Mouse (Mus musculus): Measurements from ENCODE around the gene Numb. TPM values are rescaled to one million over a fixed set of nuclear protein-coding genes. Genes with fewer than 3 reads are reported as not detected.

The Numb gene
- total and polyA plus RNA-seq, 3 experiments: 34.4 to 65.8 (median 58.1) TPM

- TF ChIP-seq GATA2 (IDR thresholded peaks at IDR 0.05; ENCODE audit: borderline replicate concordance, low read depth, low read length) (no peak), POLR2AphosphoS5 (IDR thresholded peaks at IDR 0.05; ENCODE audit: insufficient replicate concordance, low read depth, low read length) (no peak), TAL1 (conservative IDR thresholded peaks at IDR 0.05; ENCODE audit: low read depth, low read length) (no peak), GATA1 (IDR thresholded peaks at IDR 0.05; ENCODE audit: borderline replicate concordance, low read length) (no peak), CTCF (IDR thresholded peaks at IDR 0.05; ENCODE audit: low read depth, low read length) (no peak)
- peaks cover 55% of the 10 kb centered on the region for H3K27me3 ChIP-seq (ENCODE audit: insufficient read depth, low read length)
Observed at GRCm38 (mm10) chr12:83760201-83760600, 161.5 kb downstream of the Numb start.

GRCm38 (mm10) chr12:83758735-83759134 is 163.0 kb downstream of the Numb start:
- TF ChIP-seq TAL1 (conservative IDR thresholded peaks at IDR 0.05; ENCODE audit: low read depth, low read length): no peak
- H3K9me3 ChIP-seq (replicated peaks): no peaks in the 10 kb centered on the region
- ATAC-seq (ENCODE audit: extremely low read depth, insufficient number of reproducible peaks, low FRiP score, poor library complexity, severe bottlenecking) (no peak), DNase-seq (ENCODE audit: low spot score) (no peak)
- H3K36me3 ChIP-seq (replicated peaks): no peaks in the 10 kb centered on the region
- peaks cover 49% of the 10 kb centered on the region for H3K27me3 ChIP-seq (ENCODE audit: insufficient read depth, low read length)
- no peak overlapping the region for H3K4me3 ChIP-seq (ENCODE audit: low read depth, low read length)
- H3K4me1 ChIP-seq (ENCODE audit: insufficient read depth, low read depth, low read length): peaks cover 4% of the 10 kb centered on the region; the same call in 1 of the 2 replicates

More at GRCm38 (mm10) chr12:83760201-83760600, 161.5 kb downstream of the Numb start:
- no peaks in the 10 kb centered on the region for H3K9me3 ChIP-seq (replicated peaks)
- ATAC-seq (ENCODE audit: extremely low read depth, insufficient number of reproducible peaks, low FRiP score, poor library complexity, severe bottlenecking): no peak
- H3K4me1 ChIP-seq (ENCODE audit: insufficient read depth, low read depth, low read length): peaks cover 9% of the 10 kb centered on the region
- H3K4me3 ChIP-seq (ENCODE audit: low read depth, low read length): no peak overlapping the region
- no peak for DNase-seq (ENCODE audit: low spot score)
- no peaks in the 10 kb centered on the region for H3K36me3 ChIP-seq (replicated peaks)

GRCm38 (mm10) chr12:83752495-83752894 is 169.2 kb downstream of the Numb start:
- no peak overlapping the region for H3K4me3 ChIP-seq (ENCODE audit: low read depth, low read length)
- ATAC-seq (ENCODE audit: extremely low read depth, insufficient number of reproducible peaks, low FRiP score, poor library complexity, severe bottlenecking) (no peak), DNase-seq (ENCODE audit: low spot score) (no peak)
- H3K27me3 ChIP-seq (ENCODE audit: insufficient read depth, low read length): peaks cover 36% of the 10 kb centered on the region
- no peaks in the 10 kb centered on the region for H3K36me3 ChIP-seq (replicated peaks)
- TF ChIP-seq POLR2AphosphoS5 (IDR thresholded peaks at IDR 0.05; ENCODE audit: insufficient replicate concordance, low read depth, low read length): no peak
- H3K4me1 ChIP-seq (ENCODE audit: insufficient read depth, low read depth, low read length): peaks cover 5% of the 10 kb centered on the region; the same call in 1 of the 2 replicates
- no peaks in the 10 kb centered on the region for H3K9me3 ChIP-seq (replicated peaks)

- Histone ChIP-seq H3K4me1 (ENCODE audit: insufficient read depth, low read depth, low read length) (peaks cover 5% of the 10 kb centered on the region; the same call in 1 of the 2 replicates), H3K27me3 (ENCODE audit: insufficient read depth, low read length) (peaks cover 39% of the 10 kb centered on the region), H3K9me3 (replicated peaks) (no peaks in the 10 kb centered on the region), H3K4me3 (ENCODE audit: low read depth, low read length) (no peak overlapping the region), H3K36me3 (replicated peaks) (no peaks in the 10 kb centered on the region)
- DNase-seq (ENCODE audit: low spot score) (no peak), ATAC-seq (ENCODE audit: extremely low read depth, insufficient number of reproducible peaks, low FRiP score, poor library complexity, severe bottlenecking) (no peak)
- TF ChIP-seq CTCF (IDR thresholded peaks at IDR 0.05; ENCODE audit: low read depth, low read length) (no peak), GATA1 (IDR thresholded peaks at IDR 0.05; ENCODE audit: borderline replicate concordance, low read length) (no peak), TAL1 (conservative IDR thresholded peaks at IDR 0.05; ENCODE audit: low read depth, low read length) (no peak), GATA2 (IDR thresholded peaks at IDR 0.05; ENCODE audit: borderline replicate concordance, low read depth, low read length) (no peak), POLR2AphosphoS5 (IDR thresholded peaks at IDR 0.05; ENCODE audit: insufficient replicate concordance, low read depth, low read length) (no peak)
Observed at GRCm38 (mm10) chr12:83749186-83749585, 172.5 kb downstream of the Numb start.

Other genes starting within 250 kb of the Numb start
- 123 and 134 TPM in 2 replicates for gene Psen1, start 233.8 kb downstream of the Numb start, total RNA-seq (2014; fragmentation: Nextera tagmentation)
- gene Psen1, start 233.8 kb downstream of the Numb start, total RNA-seq (2017): 59.8 and 74.3 TPM in 2 replicates
- gene Psen1, start 233.8 kb downstream of the Numb start, polyA plus RNA-seq (2012): 26.3 and 32.5 TPM in 2 replicates
- gene Papln, start 158.3 kb downstream of the Numb start, total RNA-seq (2014; fragmentation: Nextera tagmentation): not detected in 2 replicates
- 0.05 and 0.06 TPM in 2 replicates for gene Papln, start 158.3 kb downstream of the Numb start, total RNA-seq (2017)
- 0.03 and 0.07 TPM in 2 replicates for gene Papln, start 158.3 kb downstream of the Numb start, polyA plus RNA-seq (2012)
- 25.8 and 30.6 TPM in 2 replicates for gene Riox1, start 28.7 kb upstream of the Numb start, total RNA-seq (2014; fragmentation: Nextera tagmentation)
- 28.0 and 35.7 TPM in 2 replicates for gene Riox1, start 28.7 kb upstream of the Numb start, total RNA-seq (2017)
- 107 and 138 TPM in 2 replicates for gene Riox1, start 28.7 kb upstream of the Numb start, polyA plus RNA-seq (2012)
- not detected in 2 replicates for gene Heatr4, start 62.9 kb upstream of the Numb start, total RNA-seq (2014; fragmentation: Nextera tagmentation)
- 0.06 and 0.22 TPM in 2 replicates for gene Heatr4, start 62.9 kb upstream of the Numb start, total RNA-seq (2017)
- not detected in 2 replicates for gene Heatr4, start 62.9 kb upstream of the Numb start, polyA plus RNA-seq (2012)
- gene Acot2, start 65.9 kb upstream of the Numb start, total RNA-seq (2014; fragmentation: Nextera tagmentation): not detected in 2 replicates
- 0.22 TPM in 1 of 2 replicates, not detected in the other for gene Acot2, start 65.9 kb upstream of the Numb start, total RNA-seq (2017)
- 0.02 TPM in 1 of 2 replicates, not detected in the other for gene Acot2, start 65.9 kb upstream of the Numb start, polyA plus RNA-seq (2012)
- not detected in 2 replicates for gene Acot1, start 87.6 kb upstream of the Numb start, total RNA-seq (2014; fragmentation: Nextera tagmentation)
- gene Acot1, start 87.6 kb upstream of the Numb start, total RNA-seq (2017): 0.11 TPM in 1 of 2 replicates, not detected in the other
- not detected in 2 replicates for gene Acot1, start 87.6 kb upstream of the Numb start, polyA plus RNA-seq (2012)
- gene Acot4, start 116.4 kb upstream of the Numb start, total RNA-seq (2014; fragmentation: Nextera tagmentation): not detected in 2 replicates
- 0.05 and 0.06 TPM in 2 replicates for gene Acot4, start 116.4 kb upstream of the Numb start, total RNA-seq (2017)
- gene Acot4, start 116.4 kb upstream of the Numb start, polyA plus RNA-seq (2012): not detected in 2 replicates
- not detected in 2 replicates for gene Gm49366, start 117.0 kb upstream of the Numb start, total RNA-seq (2014; fragmentation: Nextera tagmentation)
- not detected in 2 replicates for gene Gm49366, start 117.0 kb upstream of the Numb start, total RNA-seq (2017)
- gene Gm49366, start 117.0 kb upstream of the Numb start, polyA plus RNA-seq (2012): not detected in 2 replicates
- not detected in 2 replicates for gene Acot3, start 130.2 kb upstream of the Numb start, total RNA-seq (2014; fragmentation: Nextera tagmentation)
- gene Acot3, start 130.2 kb upstream of the Numb start, total RNA-seq (2017): not detected in 2 replicates
- 0.03 TPM in 2 replicates for gene Acot3, start 130.2 kb upstream of the Numb start, polyA plus RNA-seq (2012)
- gene Acot5, start 147.4 kb upstream of the Numb start, total RNA-seq (2014; fragmentation: Nextera tagmentation): not detected in 2 replicates
- not detected in 2 replicates for gene Acot5, start 147.4 kb upstream of the Numb start, total RNA-seq (2017)
- not detected in 2 replicates for gene Acot5, start 147.4 kb upstream of the Numb start, polyA plus RNA-seq (2012)
- gene Acot6, start 178.7 kb upstream of the Numb start, total RNA-seq (2014; fragmentation: Nextera tagmentation): not detected in 2 replicates
- gene Acot6, start 178.7 kb upstream of the Numb start, total RNA-seq (2017): 0.12 and 0.33 TPM in 2 replicates
- not detected in 2 replicates for gene Acot6, start 178.7 kb upstream of the Numb start, polyA plus RNA-seq (2012)
- gene Dnal1, start 192.4 kb upstream of the Numb start, total RNA-seq (2014; fragmentation: Nextera tagmentation): 1.1 and 3.6 TPM in 2 replicates
- 0.49 and 0.76 TPM in 2 replicates for gene Dnal1, start 192.4 kb upstream of the Numb start, total RNA-seq (2017)
- 0.01 and 0.14 TPM in 2 replicates for gene Dnal1, start 192.4 kb upstream of the Numb start, polyA plus RNA-seq (2012)
- gene Pnma1, start 226.6 kb upstream of the Numb start, total RNA-seq (2014; fragmentation: Nextera tagmentation): 0.58 and 0.83 TPM in 2 replicates
- gene Pnma1, start 226.6 kb upstream of the Numb start, total RNA-seq (2017): 0.76 and 1.5 TPM in 2 replicates
- 0.14 TPM in 2 replicates for gene Pnma1, start 226.6 kb upstream of the Numb start, polyA plus RNA-seq (2012)